Mouse (Mus musculus) C2C12 (cell line): ENCODE data around the gene Tmem151a.

Experiments
- CTCF ChIP-seq: IDR thresholded peaks from one replicate; pipeline ENCODE4 v1.5.1; 2011; ENCODE audit not compliant: control insufficient read depth, insufficient read depth, insufficient read length
- MAX ChIP-seq: IDR thresholded peaks from one replicate; pipeline ENCODE4 v1.6.1; 2011; ENCODE audit warnings: mild to moderate bottlenecking, control low read depth
- USF1 ChIP-seq: IDR thresholded peaks from one replicate; pipeline ENCODE4 v1.6.1; 2011; ENCODE audit warnings: low read depth, mild to moderate bottlenecking, control low read depth, moderate library complexity

GRCm38 (mm10) chr19:5037678-5038571 is 47.4 kb downstream of the Tmem151a start:
- TF ChIP-seq CTCF (no peak), MAX (no peak), USF1 (no peak)
